Mouse (Mus musculus) ovary, postnatal 36 days (tissue): ENCODE results near the gene Ddb2.

Experiments used
- DNase-seq: peaks from one replicate; pipeline ENCODE4 v3.0.0; 2022; ENCODE audit warnings: low spot score, mixed read lengths

Gene Ddb2

DNA sequence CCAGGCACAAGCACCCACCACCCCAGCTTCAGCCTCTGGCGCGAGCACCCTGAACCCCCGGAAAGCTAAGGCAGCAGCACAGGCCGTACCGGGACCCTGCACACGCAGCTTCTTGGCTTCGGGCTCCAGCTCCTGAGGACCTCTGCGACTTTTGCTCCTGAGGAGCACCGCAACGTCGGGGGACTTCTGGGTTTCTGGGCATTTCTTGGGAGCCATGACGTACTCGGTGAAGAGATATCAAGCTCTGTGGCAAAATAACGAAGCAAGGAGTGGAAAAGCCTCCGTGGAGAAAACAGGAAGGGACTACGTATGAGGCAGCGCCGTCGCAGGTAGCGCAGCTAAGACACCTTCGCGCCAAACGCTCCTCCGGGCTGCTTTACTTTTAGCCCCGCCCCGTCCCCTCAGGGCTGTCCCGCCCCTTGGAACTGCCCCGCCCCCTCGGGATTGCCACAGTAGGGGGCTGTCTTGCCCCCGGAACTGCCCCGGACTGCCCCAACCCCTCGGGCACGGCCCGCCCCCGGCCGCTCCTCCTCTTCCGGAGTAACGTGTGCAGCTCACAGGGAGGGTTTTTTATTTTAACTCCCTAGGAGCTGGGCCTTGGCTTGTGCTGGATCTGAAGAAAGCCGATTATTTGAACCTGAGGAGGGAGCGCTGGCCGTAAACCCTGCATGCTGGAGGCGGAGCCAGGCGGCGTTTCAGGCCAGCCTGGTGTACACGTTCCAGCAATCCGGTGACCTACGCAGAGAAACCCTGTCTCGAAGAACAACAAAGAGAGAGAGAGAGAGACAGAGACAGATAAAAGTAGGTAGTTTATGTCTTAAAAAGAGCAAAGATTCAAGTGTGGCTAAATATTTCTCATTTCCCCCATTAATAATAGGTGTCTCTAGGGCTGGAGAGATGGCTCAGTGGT, at the start of gene Ddb2:
TSS of gene Ddb2 (minus strand) at position 382 of the 910 bp plus-strand sequence.
- peak; percentile 94 for DNase-seq

DNA sequence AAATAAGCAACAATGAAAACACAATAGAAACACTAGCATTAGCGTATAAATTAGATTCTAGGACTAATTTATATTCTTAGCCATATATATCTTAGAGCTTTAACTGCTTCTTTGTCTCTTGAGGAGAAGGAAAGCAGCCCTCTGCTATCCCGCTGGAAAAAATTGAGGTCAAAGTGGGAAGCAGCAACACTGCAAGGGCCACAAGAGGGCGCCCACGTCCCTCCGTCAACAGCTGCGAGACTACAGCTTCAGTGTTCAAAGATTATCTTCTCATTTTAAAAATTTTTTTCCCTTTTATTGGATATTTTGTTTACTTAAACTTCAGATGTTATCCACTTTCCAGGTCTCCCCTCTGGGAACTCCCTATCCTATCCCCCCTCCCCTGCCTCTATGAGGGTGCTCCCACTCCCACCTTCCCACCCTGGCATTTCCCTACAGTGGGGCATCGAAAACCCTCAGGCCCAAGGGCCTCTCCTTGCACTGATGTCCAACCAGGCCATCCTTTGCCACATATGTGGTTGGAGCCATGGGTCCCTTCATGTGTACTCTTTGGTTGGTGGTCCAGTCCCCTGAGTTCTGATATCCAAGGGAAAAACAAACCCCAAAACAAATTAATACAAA, 49.2 kb upstream of the Ddb2 start:
- peak; percentile 80 for DNase-seq

DNA sequence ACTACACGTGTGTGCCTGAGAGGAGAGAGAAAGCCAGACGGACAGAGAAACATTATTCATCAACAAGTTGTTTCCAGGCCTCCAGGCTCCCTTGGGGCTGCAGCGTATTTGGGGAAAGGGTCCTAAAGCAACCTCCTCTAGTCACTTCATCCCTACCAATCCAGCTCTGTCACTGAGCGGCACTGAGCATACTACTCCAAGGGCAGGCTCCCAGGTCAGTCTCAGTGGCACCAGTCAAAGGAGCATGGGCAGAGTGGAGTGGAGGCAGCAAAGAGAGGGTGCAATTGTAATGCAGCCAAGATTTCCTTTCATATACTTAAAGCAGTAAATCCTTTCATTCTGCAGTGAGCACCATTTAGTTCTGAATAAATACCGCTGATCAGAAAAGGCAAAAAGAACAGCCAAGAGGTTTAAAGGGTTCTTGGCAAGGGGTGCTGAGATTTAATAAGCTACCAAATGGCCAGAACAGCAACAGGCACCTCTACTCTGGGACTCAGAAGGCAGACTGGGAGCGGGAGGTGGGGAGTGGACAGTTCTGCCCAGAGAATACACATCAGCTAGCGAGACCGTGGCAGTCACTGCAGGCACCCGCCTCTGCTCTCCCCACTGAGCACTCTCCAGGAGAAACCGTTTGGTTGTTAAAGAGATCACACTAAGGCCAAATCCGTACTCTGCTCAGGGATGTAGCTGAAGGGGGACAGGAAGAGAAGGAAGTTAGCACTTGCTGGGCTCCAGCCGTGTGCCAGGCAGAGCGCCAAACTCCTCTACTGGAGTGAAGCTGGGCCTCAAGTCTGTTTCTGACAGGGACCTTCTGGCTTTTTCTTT, 47.8 kb upstream of the Ddb2 start:
- DNase-seq, result no peak

DNA sequence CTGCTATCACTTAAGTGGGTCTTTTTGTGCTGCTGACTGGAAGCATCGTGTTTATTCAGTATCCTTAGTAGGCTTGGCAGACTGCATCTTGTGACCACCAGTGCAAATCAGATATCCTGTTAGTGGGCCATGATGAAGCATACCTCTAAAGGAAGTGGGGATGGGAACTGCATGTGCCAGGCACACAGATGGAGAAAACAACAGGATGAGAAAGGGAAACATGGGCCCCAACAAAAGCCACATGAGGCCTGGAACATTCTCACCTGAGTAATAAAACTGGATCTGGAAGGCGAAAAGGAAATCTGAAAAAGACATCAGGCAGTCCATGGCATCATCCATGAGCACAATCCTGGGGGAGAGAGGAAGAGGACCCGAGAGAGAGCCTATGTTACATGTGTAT, 47.2 kb upstream of the Ddb2 start:
- DNase-seq, result no peak

DNA sequence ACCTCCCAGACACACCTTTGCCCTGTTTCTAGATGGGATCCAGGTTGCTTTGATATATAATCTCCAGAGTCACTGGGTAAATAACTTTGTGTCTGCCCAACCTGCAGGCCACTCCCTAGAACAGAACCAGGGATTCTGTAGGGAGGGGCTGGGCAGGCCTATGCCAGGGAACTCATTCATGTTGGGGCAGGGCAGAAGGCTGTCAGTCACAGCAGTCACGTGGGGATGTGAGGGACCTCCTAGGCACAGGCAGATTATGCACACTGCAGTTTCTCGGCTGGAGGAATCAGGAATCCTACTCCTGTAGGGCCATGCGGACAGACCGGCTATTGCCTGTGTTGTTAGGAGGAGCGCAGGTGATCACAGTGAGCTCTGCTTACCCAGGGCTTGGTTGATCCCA, 44.6 kb upstream of the Ddb2 start:
- no peak for DNase-seq

DNA sequence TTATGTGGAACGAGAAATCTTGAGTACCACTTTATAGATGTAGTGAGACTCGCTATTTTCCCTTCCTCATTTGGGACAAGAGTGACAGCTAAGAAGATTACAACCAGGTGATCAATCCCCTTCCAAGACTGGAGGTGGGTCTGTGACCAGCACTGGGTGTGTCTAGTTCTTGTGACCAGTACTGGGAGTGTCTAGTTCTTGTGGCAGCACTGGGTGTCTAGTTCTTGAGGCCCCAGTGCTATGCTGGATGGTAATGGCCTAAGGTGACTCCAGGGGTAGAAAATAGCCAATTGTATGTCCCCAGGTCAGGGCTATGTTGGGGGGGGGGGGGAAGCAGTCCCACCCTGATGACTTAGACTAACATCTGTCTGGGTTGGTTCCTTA, 42.6 kb upstream of the Ddb2 start:
- DNase-seq, result no peak

DNA sequence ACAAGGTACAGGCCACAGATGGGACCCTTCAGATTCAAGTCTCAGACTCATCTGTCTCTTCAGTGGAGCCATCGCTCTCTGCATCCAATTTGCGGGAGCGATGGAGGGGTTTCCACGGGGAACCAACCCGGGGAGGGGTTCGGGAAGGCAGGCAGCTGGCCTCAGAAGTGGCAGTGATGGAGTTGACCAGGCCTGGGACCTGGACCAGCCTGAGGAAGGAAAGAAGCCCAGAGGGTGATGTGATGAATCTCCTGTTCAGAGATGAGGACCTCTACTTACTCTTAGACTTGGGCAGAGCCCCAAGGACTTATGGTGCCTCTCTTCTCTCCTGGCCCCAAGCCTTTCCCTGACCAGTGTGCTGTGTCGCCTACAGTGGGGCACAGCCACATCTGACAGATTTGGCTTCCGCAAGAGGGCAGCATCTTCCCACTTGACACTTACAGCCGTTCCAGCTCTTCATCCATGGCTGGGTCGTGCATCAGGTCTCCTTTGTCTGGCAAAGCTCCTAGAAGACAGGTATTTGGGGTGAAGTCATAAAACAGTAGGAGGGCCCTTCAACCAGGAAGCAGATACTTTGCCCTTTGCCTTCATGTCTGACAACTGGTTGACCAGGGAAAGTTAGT, 42.1 kb upstream of the Ddb2 start:
- DNase-seq, result peak; percentile 50

DNA sequence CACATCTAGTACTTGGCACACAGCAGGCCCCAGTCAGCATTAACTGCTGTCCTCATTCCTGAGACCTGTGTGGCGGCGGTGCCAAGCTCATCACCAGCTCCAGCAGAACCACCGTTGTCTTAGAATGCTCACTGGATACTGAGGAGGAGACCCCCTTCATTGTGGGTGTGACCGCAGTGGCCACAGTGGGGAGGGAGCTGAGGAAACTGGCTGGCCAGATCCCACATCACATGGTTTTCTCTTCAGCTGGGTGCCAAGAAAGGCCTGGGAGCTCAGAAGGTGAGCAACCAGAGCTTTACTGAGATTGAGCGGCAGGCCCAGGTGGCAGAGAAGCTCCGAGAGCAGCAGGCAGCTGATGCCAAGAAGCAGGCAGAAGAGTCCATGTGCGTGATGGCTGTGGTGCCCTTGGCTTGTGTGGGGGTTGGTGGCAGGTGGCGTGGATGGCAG, 32.9 kb upstream of the Ddb2 start:
- no peak for DNase-seq

DNA sequence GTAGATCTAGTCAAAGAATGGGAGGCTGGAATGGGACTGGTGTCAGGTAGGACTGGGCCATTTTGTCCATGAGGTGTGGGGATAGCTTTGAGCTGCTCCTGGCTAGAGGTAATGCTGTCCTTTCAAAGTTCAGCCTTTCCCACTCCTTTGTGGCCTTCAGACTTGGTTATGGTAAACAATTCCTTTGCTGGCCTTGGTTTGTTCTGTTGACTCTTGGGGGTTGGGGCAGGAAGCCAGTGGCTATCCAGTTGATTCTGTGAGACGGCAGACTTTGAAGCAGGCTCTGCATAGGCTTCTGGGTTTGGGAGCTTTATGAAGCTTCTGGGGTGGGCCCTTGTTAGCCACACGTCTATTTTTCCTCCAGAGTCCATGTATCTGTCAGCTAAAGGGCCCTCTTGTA, 31.9 kb upstream of the Ddb2 start:
- peak; percentile 43 for DNase-seq

DNA sequence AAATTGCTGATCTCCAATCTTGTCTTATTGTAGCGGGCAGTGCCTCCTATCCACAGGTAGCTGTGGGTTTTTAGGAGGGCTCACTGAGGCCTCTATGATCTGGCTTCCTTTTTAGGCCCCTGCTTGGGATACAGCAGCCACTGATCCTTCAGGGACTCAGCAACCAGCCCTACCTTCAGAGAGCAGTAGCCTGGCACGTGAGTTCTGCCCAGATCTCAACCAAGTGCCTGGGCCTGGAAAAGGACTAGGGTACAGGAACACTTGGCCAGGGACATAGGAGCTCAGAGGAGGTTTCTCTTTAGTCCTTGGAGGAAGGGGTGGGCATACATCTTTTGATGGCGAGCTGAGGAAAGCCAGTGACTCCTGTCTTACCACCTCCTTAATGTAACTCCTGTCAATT, 31.3 kb upstream of the Ddb2 start:
- DNase-seq, result no peak

DNA sequence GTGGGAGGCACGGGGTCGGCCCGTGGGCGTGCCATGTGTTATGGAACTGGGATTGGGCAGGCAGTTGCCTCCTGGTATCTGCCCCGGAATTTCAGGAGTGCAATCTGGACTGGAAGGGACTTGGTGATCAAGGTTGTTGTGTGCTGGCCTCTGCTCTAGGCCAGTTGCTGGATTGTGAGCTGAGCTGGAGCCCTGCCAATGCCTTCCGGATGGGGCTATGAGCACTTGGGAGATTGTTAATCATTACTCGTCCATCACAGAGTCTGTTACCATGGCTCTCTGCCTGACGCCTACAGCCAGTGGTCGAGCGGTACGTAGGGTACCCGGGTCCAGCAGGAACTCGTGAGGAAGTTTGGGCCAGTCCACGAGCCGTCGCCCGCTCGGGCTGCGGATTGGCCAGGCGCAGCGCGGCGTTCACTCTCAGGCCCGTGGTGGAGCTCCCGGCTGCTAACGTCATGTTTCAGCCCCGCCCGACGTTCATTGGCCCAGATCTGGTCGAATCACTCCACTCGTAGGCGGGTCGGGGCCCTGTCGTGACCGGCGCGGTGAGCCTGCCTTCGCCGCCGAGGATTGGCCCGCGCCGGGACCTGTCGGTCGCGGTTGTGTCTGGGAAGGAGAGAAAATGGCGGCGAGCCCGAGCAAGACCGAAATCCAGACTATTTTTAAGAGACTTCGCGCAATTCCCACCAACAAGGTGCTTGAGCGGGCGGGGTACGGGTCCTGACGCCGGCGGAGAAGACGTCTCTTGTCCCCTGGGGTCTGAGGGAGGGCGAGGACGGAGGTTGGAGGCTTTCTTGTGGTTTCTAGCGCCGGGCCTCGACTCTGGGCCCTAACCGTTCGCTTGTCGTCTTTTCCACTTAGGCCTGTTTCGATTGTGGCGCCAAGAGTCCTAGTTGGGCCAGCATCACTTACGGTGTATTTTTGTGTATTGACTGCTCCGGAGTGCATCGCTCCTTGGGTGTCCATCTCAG, 28.2 kb upstream of the Ddb2 start, which contains the start of gene Arfgap2:
TSS of gene Arfgap2 (plus strand) at position 264 of the 971 bp plus-strand sequence.
- peak; percentile 97 for DNase-seq

DNA sequence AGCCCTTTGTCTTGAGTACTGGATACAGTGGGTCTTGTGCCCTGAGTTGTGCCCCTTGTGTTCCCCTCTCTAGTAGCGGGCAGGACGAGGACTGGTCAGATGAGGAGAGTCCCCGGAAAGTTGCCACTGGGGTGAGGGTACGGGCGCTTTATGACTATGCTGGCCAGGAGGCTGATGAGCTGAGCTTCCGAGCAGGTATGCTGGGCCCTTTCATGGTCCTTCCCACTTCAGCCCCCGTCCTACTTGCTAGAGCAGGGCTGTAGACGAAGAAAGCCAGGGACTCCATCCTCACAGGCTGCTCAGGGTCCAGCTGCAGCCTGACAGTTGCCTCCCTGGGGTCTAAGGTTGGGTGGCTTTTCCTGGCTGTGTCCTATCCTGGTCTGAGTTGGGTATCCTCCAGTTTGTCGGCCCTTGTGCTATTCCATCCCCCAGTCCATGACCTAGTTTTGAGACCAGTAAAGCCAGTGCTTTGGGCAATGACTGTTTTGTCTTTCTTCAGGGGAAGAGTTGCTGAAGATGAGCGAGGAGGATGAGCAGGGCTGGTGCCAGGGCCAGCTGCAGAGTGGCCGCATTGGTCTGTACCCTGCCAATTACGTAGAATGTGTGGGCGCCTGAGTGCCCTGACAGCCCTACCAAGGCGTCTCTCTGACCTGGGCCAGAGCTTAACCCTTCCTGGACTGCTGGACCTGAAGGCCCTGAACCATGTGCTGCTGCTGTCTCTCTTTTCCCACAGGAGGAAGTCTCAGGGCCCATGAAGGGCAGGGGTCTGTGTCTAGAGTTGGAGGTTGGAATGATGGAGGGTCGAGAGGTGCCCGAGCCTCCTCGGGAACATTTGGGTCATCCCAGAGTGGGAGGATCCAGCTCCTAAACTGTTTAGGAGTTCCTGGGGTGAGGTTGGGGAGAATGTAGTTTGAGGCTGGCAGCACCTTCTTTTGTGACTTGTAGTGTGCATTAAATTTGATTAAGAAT, 27.2 kb upstream of the Ddb2 start:
- no peak for DNase-seq

DNA sequence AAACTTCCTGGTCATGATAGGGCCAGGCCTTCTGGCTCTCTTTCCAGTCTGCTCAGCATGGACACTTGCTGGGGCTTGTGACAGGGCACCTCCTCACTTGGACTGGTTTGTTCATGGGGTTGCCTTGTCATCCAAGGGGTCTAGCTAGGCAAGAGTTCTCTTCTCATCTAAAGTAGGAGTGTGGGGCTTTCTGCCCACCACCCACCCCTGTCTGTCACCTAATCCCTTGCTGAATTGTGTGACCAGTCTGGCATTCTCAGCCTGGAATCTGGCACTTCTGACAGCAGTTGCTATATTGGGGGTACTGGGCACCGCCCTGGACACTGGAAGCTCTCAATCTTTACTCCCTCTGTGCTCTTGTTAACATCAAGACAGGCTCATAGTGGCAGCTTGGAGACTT, 22.7 kb upstream of the Ddb2 start:
- no peak for DNase-seq

DNA sequence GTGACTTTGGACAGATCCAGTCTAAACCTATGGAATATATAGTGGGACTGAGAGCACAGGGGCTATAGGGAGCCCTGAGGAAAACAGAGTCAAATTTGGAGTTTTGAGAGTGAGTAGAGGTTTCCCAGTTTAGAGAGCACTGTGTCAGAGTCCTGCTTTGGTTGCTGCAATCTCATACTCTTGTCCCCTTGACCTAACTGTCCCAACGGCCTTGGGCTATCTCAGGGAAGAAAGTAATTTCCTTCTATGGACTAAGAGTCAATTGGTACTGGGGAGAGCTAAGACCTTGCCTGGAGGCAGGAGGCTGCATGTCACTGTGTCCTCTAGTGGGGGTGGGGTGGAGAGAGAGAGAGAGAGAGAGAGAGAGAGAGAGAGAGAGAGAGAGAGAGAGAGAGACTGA, 22.0 kb upstream of the Ddb2 start:
- DNase-seq, result no peak

DNA sequence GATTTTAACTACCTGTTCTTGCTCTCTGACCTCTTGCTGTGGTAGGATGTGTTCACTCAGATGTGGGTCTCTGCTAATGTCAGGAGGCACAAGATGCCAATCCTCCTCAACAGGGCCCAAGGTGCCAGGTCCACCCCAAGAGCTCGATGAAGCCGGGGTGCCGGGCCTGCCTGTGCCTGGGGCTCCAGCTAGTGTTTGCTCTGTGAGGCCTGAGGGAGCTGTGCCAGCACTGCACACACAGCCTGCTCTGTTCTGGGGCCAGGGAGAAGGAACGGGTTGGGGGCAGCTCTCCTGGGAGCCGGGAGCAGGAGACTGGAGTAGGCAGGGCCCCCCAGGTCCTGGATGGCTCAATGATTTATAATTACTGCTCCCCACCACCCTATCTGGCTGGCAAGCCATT, 21.3 kb upstream of the Ddb2 start:
- DNase-seq, result no peak

DNA sequence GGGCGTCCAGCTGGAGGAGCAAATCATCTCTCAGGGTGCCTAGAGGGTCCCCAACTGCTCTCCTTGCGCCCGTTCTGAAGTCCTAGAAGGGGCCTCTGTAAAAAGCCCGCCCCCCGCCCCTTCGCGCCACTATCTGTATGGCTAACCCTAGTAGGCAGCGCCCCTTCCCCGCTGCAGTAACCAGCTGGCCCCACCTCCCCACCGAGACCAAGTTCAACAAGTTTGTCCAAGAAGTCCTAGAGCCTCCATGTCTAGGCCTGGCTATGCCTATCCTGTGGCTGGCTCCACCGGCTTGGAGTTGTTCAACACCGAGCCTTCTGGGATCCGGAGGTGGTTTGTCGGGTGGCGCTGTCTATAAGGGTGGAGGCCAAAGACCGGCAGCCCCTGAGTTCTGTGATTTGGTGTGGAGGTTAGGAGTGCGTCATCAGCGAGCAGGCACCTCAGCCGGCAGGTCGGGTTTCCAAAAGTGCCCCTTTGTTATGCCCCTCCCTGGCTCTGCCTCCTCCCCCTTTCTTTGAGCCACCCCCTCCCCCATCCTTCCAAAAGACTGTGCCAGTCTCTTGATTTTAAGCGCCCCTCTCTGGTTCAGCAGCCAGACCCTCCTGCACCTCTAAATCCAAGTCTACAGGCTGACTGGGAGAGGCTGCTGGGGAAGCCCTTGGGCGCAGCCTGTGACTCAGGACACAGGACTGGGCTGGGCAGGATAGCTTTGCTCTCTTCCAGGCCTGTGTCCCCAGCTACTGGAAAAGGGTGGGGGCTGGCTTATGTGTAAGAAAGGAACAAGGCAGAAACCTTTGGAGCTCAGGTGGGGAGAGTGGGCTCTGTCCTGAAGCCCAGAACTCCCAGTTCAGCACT, 20.6 kb upstream of the Ddb2 start:
- peak; percentile 50 for DNase-seq

DNA sequence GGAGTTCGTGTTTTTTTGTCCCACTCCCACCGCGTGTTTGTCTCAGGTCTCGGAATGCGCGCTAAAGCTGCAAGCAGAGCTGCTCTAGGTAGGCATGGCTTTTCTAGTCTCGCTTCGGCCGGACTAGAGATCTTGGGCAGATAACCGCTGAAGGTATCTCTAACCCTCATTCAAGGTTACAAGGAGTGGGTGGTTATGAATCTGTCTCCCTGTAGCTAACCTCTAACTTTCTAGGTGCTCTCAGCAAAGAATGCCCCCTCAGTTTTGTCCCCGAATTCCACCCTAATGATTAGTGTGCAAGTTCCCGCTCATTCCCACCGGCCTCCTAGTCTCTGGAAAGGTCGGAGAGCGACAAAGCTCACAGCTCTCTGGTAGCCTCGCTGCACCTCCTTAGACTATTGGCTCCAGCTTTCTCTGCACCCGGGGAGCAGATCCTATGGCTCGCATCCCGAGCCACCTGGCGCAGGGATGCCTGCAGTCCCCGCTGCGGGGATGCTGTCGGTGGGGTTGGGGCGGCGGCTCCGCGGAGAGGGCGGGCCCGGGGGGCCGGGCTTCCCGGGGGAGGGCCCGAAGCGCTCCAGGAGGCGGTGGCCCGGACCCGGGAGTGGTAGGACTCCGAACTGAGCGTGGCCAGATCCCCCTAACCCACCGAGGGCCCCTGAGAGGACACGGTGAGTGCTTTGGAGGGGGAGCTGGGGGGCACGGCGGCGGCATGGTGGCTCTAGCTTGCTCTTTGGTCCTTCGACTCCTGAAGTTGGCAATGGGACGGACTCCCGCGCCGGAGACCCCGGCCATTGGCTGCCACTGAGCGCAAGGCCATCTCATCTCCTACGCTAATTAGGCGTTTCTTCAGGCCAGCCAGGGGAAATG, 19.7 kb upstream of the Ddb2 start:
- peak; percentile 76 for DNase-seq
